Mouse (Mus musculus) megakaryocyte-erythroid progenitor cell, adult 5-6 weeks (primary cell): ENCODE data around the gene Nt5c3. TPM values are rescaled to one million over a fixed set of nuclear protein-coding genes. Genes with fewer than 3 reads are reported as not detected.

Experiments
- ATAC-seq: replicated peaks from 2 replicates; pipeline ENCODE4 v1.8.0; 2016; ENCODE audit warnings: mild to moderate bottlenecking, inconsistent platforms; ENCODE audit not compliant: severe bottlenecking, poor library complexity, low FRiP score, low TSS enrichment
- total RNA-seq, 2 experiments: library from RNA; stranded (forward) in 1 of 2; stranded (reverse) in 1 of 2; fragments of 200-1000, 215-1000 nt in 1 of 2; fragments of >200 nt in 1 of 2; fragmentation: Nextera tagmentation in 1 of 2; gene quantifications; 2 replicates each; pipeline ENCODE4 v1.2.3; 2014 to 2017

Nt5c3 gene
- total RNA-seq, 2 experiments from 2014 or later, result 83.5 to 123 TPM

DNA sequence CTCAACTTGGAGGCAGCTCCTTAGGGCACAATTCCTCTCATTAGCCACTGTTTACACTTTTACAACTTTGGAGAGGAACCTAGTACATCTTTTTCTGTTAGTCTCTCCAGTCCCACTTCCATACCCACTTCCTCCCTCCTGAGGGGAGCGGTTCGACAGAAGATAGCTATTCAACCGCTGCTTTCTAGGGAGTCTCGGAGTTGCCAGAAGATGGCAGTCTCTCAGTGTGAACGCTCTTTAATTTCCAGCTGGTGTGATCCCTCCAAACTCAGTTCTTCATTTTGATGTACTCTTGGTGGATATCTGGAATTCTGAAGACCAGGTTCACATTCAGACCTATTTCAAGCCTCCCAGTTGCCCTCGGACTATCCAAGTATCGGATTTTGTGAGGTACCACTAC, 73.4 kb downstream of the Nt5c3 start:
- ATAC-seq, result peak; percentile 86

DNA sequence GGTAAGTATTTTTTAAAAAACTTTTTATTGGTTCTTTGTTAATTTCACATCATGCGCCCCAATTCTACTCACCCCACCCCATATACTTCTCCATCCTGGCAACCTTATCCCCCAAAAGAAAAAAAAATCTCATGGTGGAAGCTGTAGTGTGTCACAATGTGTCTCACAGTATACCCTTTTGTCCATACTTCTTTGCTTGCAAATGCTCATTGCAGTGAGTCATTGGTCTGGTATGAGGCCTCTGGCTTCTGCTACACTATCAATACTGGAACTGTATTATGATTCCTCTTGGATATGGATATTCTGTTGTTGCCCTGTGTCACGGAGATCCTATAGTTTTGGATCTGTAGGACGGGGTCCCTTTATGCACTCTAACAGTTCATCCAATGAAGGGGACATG, 74.8 kb downstream of the Nt5c3 start:
- no peak for ATAC-seq

DNA sequence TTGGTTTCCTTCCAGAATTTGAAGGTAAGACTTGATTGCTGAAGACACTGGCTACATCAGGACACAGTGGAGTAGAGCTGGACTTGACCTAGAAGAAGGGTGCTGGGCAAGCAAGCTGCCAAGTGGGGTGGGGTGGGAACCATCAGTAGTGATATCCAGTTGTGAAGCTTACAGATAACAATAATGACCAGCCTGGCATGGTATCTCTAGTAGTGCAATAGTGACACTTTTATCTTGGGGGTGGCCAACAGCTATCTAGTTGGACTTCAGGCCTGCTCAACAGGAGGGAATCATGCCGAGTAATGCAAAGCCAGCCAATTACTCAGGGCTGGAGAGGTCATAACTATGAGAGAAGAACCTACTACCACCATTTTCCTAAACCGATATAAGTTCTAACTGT, 79.4 kb downstream of the Nt5c3 start:
- peak; percentile 72 for ATAC-seq

DNA sequence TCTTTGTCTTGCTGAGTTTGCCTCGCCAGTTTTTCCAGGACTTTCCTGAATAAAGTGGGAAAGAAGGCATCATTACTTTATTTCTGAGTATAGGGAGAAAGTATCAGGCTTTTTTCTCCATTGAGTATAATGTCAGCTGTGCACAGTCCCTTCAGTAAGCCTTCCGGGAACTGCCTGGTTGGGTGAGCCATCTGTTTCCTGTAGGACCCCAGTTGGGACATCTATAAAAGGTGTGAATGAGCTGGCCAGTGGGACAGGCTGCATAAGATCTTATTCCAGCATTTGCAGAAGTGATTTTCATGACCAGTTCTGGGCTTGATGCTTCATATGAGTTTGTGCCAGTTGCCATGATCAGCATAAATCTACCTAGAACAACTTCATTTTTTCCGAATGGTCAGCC, 80.5 kb downstream of the Nt5c3 start:
- ATAC-seq, result no peak

DNA sequence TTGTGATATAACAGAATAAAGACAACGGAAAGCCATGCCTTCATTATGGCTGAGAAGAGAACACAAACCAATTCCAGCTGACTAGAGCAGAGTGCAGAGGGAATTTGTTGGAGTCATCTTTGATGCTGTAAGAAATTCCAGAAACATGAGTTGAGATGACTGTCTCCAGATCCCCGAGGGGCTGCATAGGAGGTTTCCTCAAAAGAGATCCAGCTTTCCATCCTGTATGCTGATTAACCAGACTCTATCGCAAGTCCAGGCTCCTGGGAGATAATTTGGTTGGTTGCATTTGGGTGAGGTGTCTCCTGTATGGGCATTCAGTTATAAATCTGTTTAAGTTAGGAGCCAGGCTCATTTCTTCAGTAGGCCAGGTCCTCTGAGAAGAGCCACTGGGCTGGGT, 86.1 kb downstream of the Nt5c3 start:
- no peak for ATAC-seq

DNA sequence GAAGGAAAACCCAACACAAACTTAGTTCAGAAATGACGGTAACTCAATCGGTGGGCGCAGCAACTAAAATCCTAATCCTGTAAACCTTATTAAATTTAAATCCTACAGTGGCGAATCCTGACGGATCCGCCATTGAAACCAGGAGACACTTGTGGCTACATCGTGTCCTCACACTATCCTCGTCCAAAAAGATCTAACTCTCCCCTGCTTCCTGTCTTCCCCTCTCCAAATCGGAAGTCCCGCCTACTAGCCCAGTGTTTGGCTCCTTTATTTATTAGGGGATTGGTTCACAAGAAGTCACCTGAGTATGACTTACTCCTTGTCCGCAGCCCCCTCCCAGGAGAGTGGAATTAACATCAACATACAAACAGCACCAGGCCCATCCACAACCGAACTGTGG, 86.6 kb downstream of the Nt5c3 start:
- no peak for ATAC-seq

DNA sequence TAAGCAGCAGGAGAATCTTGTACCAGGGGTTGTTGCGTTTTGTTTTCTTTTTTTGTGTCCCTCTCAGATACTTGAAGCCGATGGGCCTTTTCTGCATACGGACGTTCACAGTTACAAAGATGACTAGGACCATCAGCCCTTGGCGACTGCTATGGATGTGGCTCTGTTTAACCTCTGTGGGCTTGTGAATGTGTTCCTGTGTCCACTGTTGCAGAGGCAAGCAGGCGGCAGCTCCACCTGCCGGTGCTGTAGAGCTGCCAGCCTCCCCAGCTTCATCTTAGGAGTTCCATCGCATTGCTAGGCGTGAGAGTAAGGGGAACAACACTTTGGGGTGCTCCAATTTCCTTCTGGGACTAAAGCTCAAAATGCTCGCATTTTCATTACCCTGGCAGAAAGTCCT, 88.2 kb downstream of the Nt5c3 start:
- no peak for ATAC-seq

DNA sequence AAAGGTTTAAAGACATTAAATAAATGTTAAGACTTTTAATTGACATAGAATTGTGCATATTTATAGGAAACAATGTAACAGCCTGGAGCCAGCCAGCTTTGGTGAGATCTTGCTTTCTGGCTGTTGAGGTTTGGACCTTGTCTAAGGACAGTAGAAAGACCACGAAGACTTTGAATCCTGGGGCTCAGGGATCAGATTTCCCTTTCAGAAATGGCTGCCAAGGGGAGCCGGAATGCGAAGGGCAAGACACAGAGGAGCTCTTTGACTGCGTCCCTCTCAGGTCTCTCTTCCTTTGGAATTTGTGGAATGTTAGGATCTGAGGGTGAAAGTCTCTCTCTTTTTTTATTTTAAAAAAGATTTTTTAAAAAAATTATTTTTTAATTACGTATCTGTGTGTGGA, 89.0 kb downstream of the Nt5c3 start:
- no peak for ATAC-seq

DNA sequence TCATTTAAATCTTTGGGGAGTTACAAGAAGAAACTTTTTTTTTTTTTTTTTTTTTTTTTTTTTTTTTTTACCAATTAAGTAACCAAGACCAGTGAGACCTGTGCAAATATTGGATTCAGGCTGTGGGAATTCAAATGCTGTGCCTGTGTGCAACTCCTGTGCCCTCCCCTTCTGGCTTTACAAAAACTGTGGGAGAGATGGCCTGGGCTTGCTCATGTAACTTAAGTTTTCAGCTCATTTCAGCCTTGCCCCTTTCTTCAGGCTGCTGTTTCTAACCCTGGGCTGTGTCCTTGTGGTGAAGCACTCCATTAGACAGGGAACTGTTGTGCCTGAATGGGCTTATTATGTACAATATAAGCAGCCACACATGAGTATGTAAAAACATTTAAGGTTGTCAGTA, 90.9 kb downstream of the Nt5c3 start:
- no peak for ATAC-seq

DNA sequence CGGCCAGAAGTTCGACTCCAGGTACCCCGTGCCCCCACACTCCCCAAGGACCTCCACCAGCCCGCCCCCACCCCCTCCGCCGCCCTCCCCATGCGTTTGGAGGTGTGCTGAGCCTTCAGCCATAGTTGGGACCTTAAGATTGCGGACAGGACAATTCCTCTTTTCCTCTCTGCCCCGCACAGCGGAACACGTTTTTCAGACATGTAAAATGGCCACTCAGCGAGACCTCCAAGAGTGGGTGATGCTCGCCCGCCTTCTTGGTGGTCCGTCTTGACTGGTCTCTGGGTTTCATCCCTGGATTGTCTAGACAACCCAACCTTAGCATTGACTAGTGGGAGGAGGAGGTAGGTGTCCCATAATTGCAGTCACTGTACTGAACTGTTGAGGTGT, 91.3 kb downstream of the Nt5c3 start:
- ATAC-seq, result no peak

Other genes starting within 250 kb of the Nt5c3 start
- gene Lsm5, start 219.2 kb downstream of the Nt5c3 start, total RNA-seq (2014; fragmentation: Nextera tagmentation), result 67.5 and 155 TPM in 2 replicates
- gene Lsm5, start 219.2 kb downstream of the Nt5c3 start, total RNA-seq (2017), result 154 and 171 TPM in 2 replicates
- 13.3 and 13.7 TPM in 2 replicates for gene Avl9, start 209.0 kb downstream of the Nt5c3 start, total RNA-seq (2014; fragmentation: Nextera tagmentation)
- 26.6 and 27.0 TPM in 2 replicates for gene Avl9, start 209.0 kb downstream of the Nt5c3 start, total RNA-seq (2017)
- gene Kbtbd2, start 126.1 kb downstream of the Nt5c3 start, total RNA-seq (2014; fragmentation: Nextera tagmentation), result 23.3 and 32.6 TPM in 2 replicates
- 57.3 and 81.0 TPM in 2 replicates for gene Kbtbd2, start 126.1 kb downstream of the Nt5c3 start, total RNA-seq (2017)
- 3.2 and 4.3 TPM in 2 replicates for gene Fkbp9, start 91.9 kb downstream of the Nt5c3 start, total RNA-seq (2014; fragmentation: Nextera tagmentation)
- 6.6 and 7.4 TPM in 2 replicates for gene Fkbp9, start 91.9 kb downstream of the Nt5c3 start, total RNA-seq (2017)
- not detected in 2 replicates for gene Vmn1r4, start 83 bp upstream of the Nt5c3 start, total RNA-seq (2014; fragmentation: Nextera tagmentation)
- gene Vmn1r4, start 83 bp upstream of the Nt5c3 start, total RNA-seq (2017), result 0.42 TPM in 1 of 2 replicates, not detected in the other
- not detected in 2 replicates for gene Vmn1r5, start 46.3 kb upstream of the Nt5c3 start, total RNA-seq (2014; fragmentation: Nextera tagmentation)
- not detected in 2 replicates for gene Vmn1r5, start 46.3 kb upstream of the Nt5c3 start, total RNA-seq (2017)
- gene Vmn1r6, start 73.3 kb upstream of the Nt5c3 start, total RNA-seq (2014; fragmentation: Nextera tagmentation), result not detected in 2 replicates
- not detected in 2 replicates for gene Vmn1r6, start 73.3 kb upstream of the Nt5c3 start, total RNA-seq (2017)
- gene Vmn1r7, start 101.4 kb upstream of the Nt5c3 start, total RNA-seq (2014; fragmentation: Nextera tagmentation), result not detected in 2 replicates
- gene Vmn1r7, start 101.4 kb upstream of the Nt5c3 start, total RNA-seq (2017), result not detected in 2 replicates
- gene Vmn1r8, start 108.4 kb upstream of the Nt5c3 start, total RNA-seq (2014; fragmentation: Nextera tagmentation), result not detected in 2 replicates
- not detected in 2 replicates for gene Vmn1r8, start 108.4 kb upstream of the Nt5c3 start, total RNA-seq (2017)
- gene Vmn1r9, start 142.9 kb upstream of the Nt5c3 start, total RNA-seq (2014; fragmentation: Nextera tagmentation), result not detected in 2 replicates
- gene Vmn1r9, start 142.9 kb upstream of the Nt5c3 start, total RNA-seq (2017), result not detected in 2 replicates
- not detected in 2 replicates for gene Vmn1r10, start 185.5 kb upstream of the Nt5c3 start, total RNA-seq (2014; fragmentation: Nextera tagmentation)
- gene Vmn1r10, start 185.5 kb upstream of the Nt5c3 start, total RNA-seq (2017), result not detected in 2 replicates
- gene Vmn1r11, start 209.5 kb upstream of the Nt5c3 start, total RNA-seq (2014; fragmentation: Nextera tagmentation), result not detected in 2 replicates
- gene Vmn1r11, start 209.5 kb upstream of the Nt5c3 start, total RNA-seq (2017), result not detected in 2 replicates
- not detected in 2 replicates for gene Vmn1r12, start 233.0 kb upstream of the Nt5c3 start, total RNA-seq (2014; fragmentation: Nextera tagmentation)
- gene Vmn1r12, start 233.0 kb upstream of the Nt5c3 start, total RNA-seq (2017), result not detected in 2 replicates